Mouse (Mus musculus) frontal cortex, adult 2 months (tissue): ENCODE data around the gene Grb2. TPM values are rescaled to one million over a fixed set of nuclear protein-coding genes. Genes with fewer than 3 reads are reported as not detected.

Experiments used
- DNase-seq, 2 experiments: peaks; one replicate each; pipeline ENCODE4 v3.0.0; 2022; ENCODE audit warnings: low spot score in 1 of 2; ENCODE audit errors: extremely low spot score in 1 of 2
- polyA plus RNA-seq: library from polyadenylated mRNA; depleted of rRNA; stranded (reverse); fragments of >200 nt; gene quantifications from 2 replicates; pipeline ENCODE4 v1.2.3, GENCODE M21; 2012; rRNA removed

Grb2 gene
- polyA plus RNA-seq, 1 experiment: 200 TPM

- DNase-seq: peak; percentile 50 to 76
These were observed 95.8 kb downstream of the Grb2 start, which contains the start of gene Mif4gd for GRCm38 (mm10) chr11:115612410-115613137. Gene Mif4gd (minus strand): TSS chr11:115612969.

GRCm38 (mm10) chr11:115612059-115612409 is 96.4 kb downstream of the Grb2 start:
- peak in 1 of 2 experiments; percentile 57 for DNase-seq

GRCm38 (mm10) chr11:115611173-115611572 is 97.2 kb downstream of the Grb2 start:
- no peak for DNase-seq

GRCm38 (mm10) chr11:115609576-115609975 is 98.8 kb downstream of the Grb2 start:
- no peak for DNase-seq

GRCm38 (mm10) chr11:115608421-115609399 is 99.7 kb downstream of the Grb2 start:
- no peak for DNase-seq

GRCm38 (mm10) chr11:115606733-115607132 is 101.7 kb downstream of the Grb2 start:
- no peak for DNase-seq

GRCm38 (mm10) chr11:115604304-115604696 is 104.1 kb downstream of the Grb2 start:
- no peak for DNase-seq

GRCm38 (mm10) chr11:115603476-115604303 is 104.7 kb downstream of the Grb2 start, which contains the start of the genes Mrps7 and Gga3:
Gene Mrps7 (plus strand): TSS chr11:115603925.
Gene Gga3 (minus strand): TSS chr11:115604051.
- DNase-seq: peak; percentile 52 to 84

- peak in 1 of 2 experiments; percentile 29 for DNase-seq
These were observed 105.3 kb downstream of the Grb2 start for GRCm38 (mm10) chr11:115603128-115603475.

GRCm38 (mm10) chr11:115601174-115601573 is 107.2 kb downstream of the Grb2 start:
- DNase-seq: no peak

- DNase-seq: no peak
These were observed 107.7 kb downstream of the Grb2 start for GRCm38 (mm10) chr11:115600743-115601142.

- peak in 1 of 2 experiments; percentile 63 for DNase-seq
These were observed 108.7 kb downstream of the Grb2 start for GRCm38 (mm10) chr11:115599722-115600121.

GRCm38 (mm10) chr11:115598309-115598708 is 110.1 kb downstream of the Grb2 start:
- no peak for DNase-seq

- DNase-seq: no peak
These were observed 113.2 kb downstream of the Grb2 start for GRCm38 (mm10) chr11:115595209-115595608.

Other genes starting within 250 kb of the Grb2 start
- 0.06 TPM in 1 of 2 replicates, not detected in the other for gene Slc16a5, start 246.1 kb downstream of the Grb2 start, polyA plus RNA-seq
- 9.9 TPM in 2 replicates for gene Armc7, start 232.9 kb downstream of the Grb2 start, polyA plus RNA-seq
- gene Nt5c, start 216.7 kb downstream of the Grb2 start, polyA plus RNA-seq: 73.9 and 74.9 TPM in 2 replicates
- 209 and 216 TPM in 2 replicates for gene Jpt1, start 194.2 kb downstream of the Grb2 start, polyA plus RNA-seq
- 365 and 405 TPM in 2 replicates for gene Sumo2, start 172.3 kb downstream of the Grb2 start, polyA plus RNA-seq
- gene Nup85, start 144.2 kb downstream of the Grb2 start, polyA plus RNA-seq: 71.0 and 72.9 TPM in 2 replicates
- gene Mrps7, start 104.7 kb downstream of the Grb2 start, polyA plus RNA-seq: 40.7 and 42.9 TPM in 2 replicates
- 61.7 and 65.1 TPM in 2 replicates for gene Gga3, start 104.5 kb downstream of the Grb2 start, polyA plus RNA-seq
- 36.3 and 38.9 TPM in 2 replicates for gene Mif4gd, start 95.6 kb downstream of the Grb2 start, polyA plus RNA-seq
- 117 and 127 TPM in 2 replicates for gene Slc25a19, start 80.3 kb downstream of the Grb2 start, polyA plus RNA-seq
- gene Tmem94, start 56.8 kb upstream of the Grb2 start, polyA plus RNA-seq: 49.7 and 57.3 TPM in 2 replicates
- 25.8 and 29.3 TPM in 2 replicates for gene Caskin2, start 105.0 kb upstream of the Grb2 start, polyA plus RNA-seq
- gene Tsen54, start 106.1 kb upstream of the Grb2 start, polyA plus RNA-seq: 15.6 and 16.8 TPM in 2 replicates
- gene Llgl2, start 115.5 kb upstream of the Grb2 start, polyA plus RNA-seq: 2.8 and 3.2 TPM in 2 replicates
- gene Myo15b, start 149.8 kb upstream of the Grb2 start, polyA plus RNA-seq: 0.55 and 1.1 TPM in 2 replicates
- gene Smim5, start 191.4 kb upstream of the Grb2 start, polyA plus RNA-seq: 0.64 TPM in 1 of 2 replicates, not detected in the other
- gene Smim6, start 203.4 kb upstream of the Grb2 start, polyA plus RNA-seq: not detected in 2 replicates
- 71.9 and 89.0 TPM in 2 replicates for gene Sap30bp, start 224.7 kb upstream of the Grb2 start, polyA plus RNA-seq
- 28.4 and 31.7 TPM in 2 replicates for gene Recql5, start 224.9 kb upstream of the Grb2 start, polyA plus RNA-seq